Mouse (Mus musculus): ENCODE measurements around the gene Arid1b.

DNA sequence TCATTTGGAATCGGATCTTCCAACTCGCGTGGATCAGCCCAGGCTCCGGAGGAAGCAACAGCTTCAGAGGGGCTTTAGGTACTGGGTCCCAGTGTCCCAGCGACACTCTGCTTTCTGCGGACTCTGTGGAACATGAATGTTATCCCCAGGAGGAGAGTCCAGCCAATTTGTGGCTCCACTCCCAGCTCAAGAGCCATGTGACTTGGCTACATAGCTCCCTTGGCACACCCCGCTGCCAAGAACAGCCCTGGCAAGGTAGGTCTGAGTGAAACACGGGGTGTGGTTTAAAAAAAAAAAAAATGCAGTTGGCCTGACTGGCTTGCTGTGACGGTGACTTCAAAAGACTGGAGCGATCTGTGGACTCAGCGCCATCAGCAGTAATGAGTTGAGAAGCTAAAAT is 19.4 kb upstream of the Arid1b start:
- no peak for TF ChIP-seq POLR2A (IDR thresholded peaks at IDR 0.05; ENCODE audit: insufficient read depth, low read depth, low read length)
- TF ChIP-seq CTCF (IDR thresholded peaks at IDR 0.05): no peak

All from heart, adult 2 months (tissue).